Mouse (Mus musculus) embryonic fibroblast, embryonic 13.5 days (primary cell): ENCODE results near the gene Nek11. TPM values are rescaled to one million over a fixed set of nuclear protein-coding genes. Genes with fewer than 3 reads are reported as not detected.

Source experiments
- H3K27ac ChIP-seq: 2 replicates; pipeline ENCODE4 v1.5.1; 2012; ENCODE audit warnings: low read length, control low read depth, inconsistent platforms; ENCODE audit not compliant: insufficient read depth
- H3K4me1 ChIP-seq: 2 replicates; pipeline ENCODE4 v1.6.1; 2011; ENCODE audit warnings: low read length; ENCODE audit not compliant: control insufficient read depth, insufficient read depth
- H3K4me3 ChIP-seq: 2 replicates; pipeline ENCODE4 v1.5.1; 2011; ENCODE audit warnings: mild to moderate bottlenecking, control low read depth, low read length; ENCODE audit not compliant: insufficient read depth
- CTCF ChIP-seq: IDR thresholded peaks from 2 replicates; pipeline ENCODE4 v1.5.1; 2011; ENCODE audit warnings: mild to moderate bottlenecking, control low read depth, low read length, moderate library complexity, borderline replicate concordance; ENCODE audit not compliant: insufficient read depth
- POLR2A ChIP-seq: IDR thresholded peaks from 2 replicates; pipeline ENCODE4 v1.6.1; 2011; ENCODE audit warnings: low read depth, mild to moderate bottlenecking, control low read depth, low read length, moderate library complexity
- polyA plus RNA-seq: library from polyadenylated mRNA; stranded (reverse); fragments of >200 nt; gene quantifications from 2 replicates; pipeline ENCODE4 v1.2.4, GENCODE M21; 2011; ENCODE audit warnings: low read depth; ENCODE audit not compliant: missing spikeins, insufficient read length

The Nek11 gene
- polyA plus RNA-seq, 1 experiment, result 0.54 TPM

DNA sequence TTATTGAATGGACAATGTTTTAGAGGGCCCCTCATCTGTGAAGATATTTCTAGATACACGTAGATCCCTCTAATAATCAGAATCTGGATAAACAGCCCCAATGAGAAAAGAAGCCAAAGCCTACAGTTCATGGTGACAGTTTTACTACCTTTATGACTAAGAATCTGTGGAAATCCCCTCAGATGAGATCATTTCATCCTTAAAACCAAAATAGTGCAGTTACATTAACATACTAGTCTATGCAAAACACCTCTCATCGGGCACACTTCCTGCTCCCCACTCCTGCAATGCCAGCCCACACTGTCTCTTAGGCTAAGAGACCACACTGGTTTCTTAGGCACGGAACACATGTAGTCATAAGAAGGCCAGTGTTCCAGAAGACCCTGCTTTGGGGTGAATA, 26.7 kb downstream of the Nek11 start:
- Histone ChIP-seq H3K4me3 (no peak overlapping the region), H3K4me1 (no peaks in the 10 kb centered on the region; the same call in 1 of the 2 replicates), H3K27ac (peak overlapping the region; percentile 49; the same call in 1 of the 2 replicates)
- TF ChIP-seq CTCF (no peak), POLR2A (no peak)

DNA sequence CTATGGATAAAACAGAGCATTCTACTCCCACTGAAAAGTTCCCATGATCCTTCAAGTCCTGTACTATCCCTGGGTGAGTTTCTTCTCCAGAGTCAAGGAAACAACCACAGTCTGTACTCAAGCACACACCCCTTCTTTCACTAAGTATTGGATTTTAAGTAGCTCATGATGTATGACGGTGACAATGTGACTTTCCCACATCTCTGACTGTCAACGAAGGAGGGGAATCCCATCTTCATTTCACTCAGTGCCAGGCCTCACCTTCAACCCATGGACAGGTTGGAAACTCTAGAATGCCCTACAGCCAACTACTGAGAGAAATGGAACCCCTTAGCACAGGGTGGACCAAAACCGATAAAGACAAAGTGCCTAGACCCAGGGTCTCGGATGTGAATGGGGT, 29.1 kb downstream of the Nek11 start:
- H3K27ac ChIP-seq, result no peak overlapping the region
- TF ChIP-seq CTCF (no peak), POLR2A (no peak)

DNA sequence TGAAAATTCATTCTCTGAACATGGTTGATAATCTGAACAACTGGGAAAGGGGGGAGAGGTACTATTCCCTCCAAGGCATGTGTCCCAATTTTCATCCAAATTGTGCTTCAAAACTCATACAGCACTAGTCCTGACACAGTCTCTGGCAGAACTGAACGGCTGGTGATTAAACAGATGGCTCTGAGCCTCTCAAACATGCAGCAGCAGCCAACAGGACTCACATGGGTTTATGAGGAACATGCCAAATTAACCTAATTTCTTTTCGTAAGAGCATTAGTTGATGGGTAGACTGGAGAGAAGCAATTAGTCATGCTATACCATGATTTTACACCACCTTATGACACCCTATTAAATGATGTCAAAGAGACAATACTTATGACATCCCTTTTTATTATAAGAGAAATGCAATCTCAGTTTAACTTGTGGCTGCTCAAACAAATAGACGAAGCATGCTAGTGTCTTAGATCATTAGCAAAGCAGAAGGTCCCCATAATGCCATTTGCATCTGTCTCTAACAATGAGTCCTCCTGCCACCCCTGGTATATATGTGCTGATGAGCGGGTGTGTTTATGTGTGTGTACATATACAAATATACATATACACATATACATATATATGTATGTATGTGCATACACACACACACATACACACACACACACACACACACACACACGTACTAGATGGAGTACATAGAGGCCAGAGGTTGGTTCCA, 31.6 kb downstream of the Nek11 start:
- TF ChIP-seq POLR2A, result no peak
- no peak for TF ChIP-seq CTCF
- Histone ChIP-seq H3K4me3 (no peak overlapping the region), H3K4me1 (no peaks in the 10 kb centered on the region; the same call in 1 of the 2 replicates), H3K27ac (no peak overlapping the region)

More for the DNA sequence above, 29.1 kb downstream of the Nek11 start:
- H3K4me3 ChIP-seq, result no peak overlapping the region
- H3K4me1 ChIP-seq, result no peaks in the 10 kb centered on the region; the same call in 1 of the 2 replicates

DNA sequence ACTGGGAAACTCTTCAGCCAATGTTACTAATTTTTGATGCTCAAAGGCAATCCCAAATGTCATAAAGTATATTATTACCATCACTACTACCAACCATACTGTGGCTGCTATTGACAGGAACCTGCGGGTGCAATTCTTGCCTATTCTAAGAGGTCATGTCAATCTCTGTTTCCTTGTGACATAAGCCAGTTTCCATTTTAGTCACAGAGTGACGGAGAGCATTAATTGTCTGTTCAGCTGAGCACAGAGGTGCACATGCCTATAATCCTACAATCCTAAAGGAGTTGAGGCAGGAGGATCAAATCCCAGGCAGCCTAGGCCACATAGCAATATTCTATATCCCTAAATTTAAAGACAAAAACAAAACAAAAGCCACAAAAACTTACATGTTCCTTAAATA, 33.1 kb downstream of the Nek11 start:
- H3K4me3 ChIP-seq, result no peak overlapping the region
- H3K4me1 ChIP-seq, result no peaks in the 10 kb centered on the region
- H3K27ac ChIP-seq, result no peak overlapping the region
- TF ChIP-seq CTCF (no peak), POLR2A (no peak)

DNA sequence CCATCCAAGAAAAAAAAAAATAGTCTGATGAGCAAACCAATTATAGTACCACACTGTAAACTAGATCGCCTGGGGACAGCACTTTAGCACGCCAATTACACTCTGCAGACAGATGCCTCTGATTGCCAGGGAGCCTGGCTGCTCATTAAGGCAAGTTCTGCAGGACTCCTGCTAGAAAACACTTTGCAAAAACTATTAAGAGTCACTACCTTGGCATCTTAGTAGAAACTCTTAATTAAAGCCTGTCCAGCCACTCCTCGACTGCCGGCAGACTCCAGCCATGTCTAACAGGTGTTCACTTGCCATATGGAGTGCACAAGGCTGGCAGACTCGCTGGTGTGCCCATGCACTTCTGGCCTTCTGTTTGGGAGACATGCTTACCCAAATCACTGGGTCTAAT, 46.3 kb downstream of the Nek11 start:
- H3K27ac ChIP-seq, result no peak overlapping the region
- H3K4me1 ChIP-seq, result no peaks in the 10 kb centered on the region
- H3K4me3 ChIP-seq, result no peak overlapping the region
- no peak for TF ChIP-seq CTCF
- no peak for TF ChIP-seq POLR2A

DNA sequence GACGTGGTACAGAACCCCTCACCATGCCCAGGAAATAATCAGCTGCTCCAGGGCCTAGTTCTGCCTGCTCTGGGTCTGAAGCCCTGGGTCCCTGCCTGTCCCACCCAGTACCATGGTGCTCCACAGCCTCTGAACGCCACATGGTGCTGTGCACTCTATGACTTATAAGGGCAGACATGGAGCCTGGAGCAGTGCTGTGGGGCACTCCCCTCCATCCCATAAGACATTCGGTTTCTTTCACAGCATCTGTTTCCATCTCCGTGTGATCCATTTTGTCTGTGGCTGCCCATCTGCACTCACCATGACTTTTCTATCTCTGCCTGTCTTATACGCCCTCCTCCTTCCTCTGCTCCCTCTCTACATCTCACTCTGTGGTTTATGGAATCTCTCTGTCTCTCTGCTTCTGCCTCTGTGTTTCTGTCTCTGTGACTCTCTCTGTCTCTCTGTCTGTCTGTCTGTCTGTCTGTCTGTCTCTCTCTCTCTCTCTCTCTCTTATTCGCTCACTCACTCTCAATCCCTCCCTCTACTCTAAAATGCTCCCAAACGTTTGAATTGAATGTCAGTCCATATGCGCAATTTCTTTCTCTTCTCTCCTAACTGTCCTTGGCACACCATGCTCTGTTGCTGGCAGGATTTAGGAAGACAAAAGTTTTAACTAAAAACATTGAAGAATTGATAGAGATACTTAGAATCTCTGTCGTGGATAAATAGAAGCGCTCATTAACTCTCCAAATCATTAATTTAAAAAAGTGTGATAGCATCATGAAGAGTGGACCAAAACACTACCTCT, 46.9 kb downstream of the Nek11 start:
- H3K4me3 ChIP-seq, result no peak overlapping the region
- no peak for TF ChIP-seq POLR2A
- TF ChIP-seq CTCF, result no peak

DNA sequence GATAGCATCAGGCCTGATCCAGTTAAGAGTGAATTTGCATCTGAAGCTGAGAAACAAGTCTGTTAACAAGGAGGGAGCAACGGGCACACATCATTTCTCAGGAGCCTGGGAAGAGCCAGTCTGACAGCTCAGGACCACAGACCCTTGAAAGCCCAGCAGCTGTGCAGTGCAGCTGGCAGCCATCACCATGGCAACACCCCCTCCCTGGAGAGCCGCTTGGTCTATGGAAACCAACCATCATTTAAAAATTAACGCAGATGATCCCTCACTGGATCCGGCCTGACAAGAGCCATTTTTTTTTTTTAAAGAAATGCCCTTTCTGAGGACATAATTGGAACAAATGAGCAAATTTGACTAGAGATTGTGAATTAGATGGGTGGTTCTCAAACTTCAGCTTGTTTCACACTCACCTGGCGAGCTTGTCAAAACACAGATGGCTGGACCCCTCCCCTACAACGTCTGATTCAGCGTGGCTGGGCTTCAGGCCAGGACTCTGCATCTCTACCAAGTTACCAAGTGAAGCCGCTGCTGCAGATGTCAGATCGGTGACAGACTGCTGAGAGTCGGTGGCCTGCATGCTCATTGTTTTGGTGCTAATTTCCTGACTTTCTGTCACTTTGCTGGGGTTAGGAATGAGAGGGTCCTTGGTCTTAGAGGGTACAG, 52.2 kb downstream of the Nek11 start:
- TF ChIP-seq POLR2A (no peak), CTCF (no peak)
- no peak overlapping the region for H3K27ac ChIP-seq
- no peak overlapping the region for H3K4me3 ChIP-seq
- no peaks in the 10 kb centered on the region for H3K4me1 ChIP-seq

More for the DNA sequence above, 46.9 kb downstream of the Nek11 start:
- Histone ChIP-seq H3K4me1 (no peaks in the 10 kb centered on the region), H3K27ac (no peak overlapping the region)

DNA sequence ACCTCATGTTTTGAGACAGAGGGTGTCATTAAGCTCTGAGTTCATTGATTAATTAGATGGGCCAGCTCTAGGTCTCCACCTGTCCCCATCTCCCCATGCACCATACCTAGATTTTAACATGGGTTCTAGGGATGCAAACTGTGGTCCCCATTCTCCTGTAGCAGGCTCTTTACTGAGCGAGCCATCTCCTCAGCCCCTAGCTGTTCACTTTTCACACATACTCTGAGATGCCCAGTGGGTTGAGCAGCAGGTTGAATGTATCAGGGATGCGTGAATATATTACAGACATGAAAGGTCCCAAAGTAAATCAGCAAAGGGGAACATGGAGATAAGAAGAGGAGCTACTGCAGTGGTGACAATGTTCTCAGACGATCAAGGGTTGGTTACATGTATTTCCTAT, 52.8 kb downstream of the Nek11 start:
- no peak overlapping the region for H3K27ac ChIP-seq
- no peaks in the 10 kb centered on the region for H3K4me1 ChIP-seq
- TF ChIP-seq CTCF (no peak), POLR2A (no peak)
- H3K4me3 ChIP-seq, result no peak overlapping the region

DNA sequence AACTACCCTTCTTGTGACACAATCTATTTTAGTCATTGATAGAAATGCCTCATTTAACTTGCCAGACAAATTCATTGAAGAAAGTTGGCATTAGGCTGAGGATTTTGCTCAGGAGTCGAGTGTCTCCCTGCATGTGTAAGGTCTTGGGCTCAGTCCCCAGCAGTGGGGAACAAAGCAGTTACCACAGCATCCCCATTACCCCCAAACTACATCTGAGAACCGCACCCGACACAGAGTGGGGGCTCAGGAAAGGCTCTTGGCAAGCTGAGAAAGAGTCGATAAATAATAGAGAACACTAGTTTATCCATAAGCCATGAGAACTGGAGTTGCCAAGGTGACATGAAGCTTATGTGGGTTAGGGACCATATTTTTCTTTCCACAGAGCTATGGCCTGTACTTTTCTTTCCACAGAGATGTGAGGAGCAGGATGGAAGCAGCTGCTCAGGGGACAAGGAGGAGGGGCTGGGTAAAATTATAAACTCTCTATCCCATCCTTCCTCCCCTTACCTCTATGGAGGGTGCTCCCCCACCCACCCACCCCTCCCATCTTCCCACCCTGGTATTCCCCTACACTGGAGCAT, 62.8 kb downstream of the Nek11 start:
- Histone ChIP-seq H3K27ac (no peak overlapping the region), H3K4me3 (no peak overlapping the region)
- no peak for TF ChIP-seq POLR2A
- no peak for TF ChIP-seq CTCF

More for the DNA sequence above, 62.8 kb downstream of the Nek11 start:
- H3K4me1 ChIP-seq, result no peaks in the 10 kb centered on the region
